Mouse (Mus musculus) Patski (cell line): ENCODE data around the gene Tox3. TPM values are rescaled to one million over a fixed set of nuclear protein-coding genes. Genes with fewer than 3 reads are reported as not detected.

Experiments used
- ATAC-seq: fragments of 100-300 bp; one replicate; pipeline ENCODE4 v1.8.0; 2021
- CTCF ChIA-PET: fragments of 350-600 bp; sonication (Branson Sonifier 250); formaldehyde crosslinking; loops from one replicate; lab custom pipeline; 2022; ENCODE audit warnings: inconsistent platforms; lab: Charles Lee
- POLR2A ChIA-PET: fragments of 350-600 bp; sonication (Branson Sonifier 250); formaldehyde crosslinking; loops from one replicate; lab custom pipeline; 2022; ENCODE audit warnings: antibody characterized with exemption, inconsistent platforms; lab: Charles Lee
- DNase-seq: peaks from one replicate; pipeline ENCODE4 v3.0.0-alpha.2; 2011; ENCODE audit warnings: low read depth, low spot score
- H3K27me3 ChIP-seq: fragments of 371-371 bp; one replicate; pipeline ENCODE4 v1.5.1; 2021
- CTCF ChIP-seq: fragments of 100-300 bp; IDR thresholded peaks from one replicate; pipeline ENCODE4 v1.5.1; 2021
- in situ Hi-C: fragments of 300-500 bp; cut with MboI; formaldehyde crosslinking; loops from 3 replicates; pipeline ENCODE4 v1.11.1; 2018; ENCODE audit warnings: low pct_unique_long_range_greater_than_20kb, mixed read lengths
- polyA plus RNA-seq: library from polyadenylated mRNA; unstranded; gene quantifications from one replicate; pipeline ENCODE4 v1.2.3, GENCODE M21; 2021

Gene Tox3
- polyA plus RNA-seq, 1 experiment from 2014 or later: 1.2 TPM

DNA sequence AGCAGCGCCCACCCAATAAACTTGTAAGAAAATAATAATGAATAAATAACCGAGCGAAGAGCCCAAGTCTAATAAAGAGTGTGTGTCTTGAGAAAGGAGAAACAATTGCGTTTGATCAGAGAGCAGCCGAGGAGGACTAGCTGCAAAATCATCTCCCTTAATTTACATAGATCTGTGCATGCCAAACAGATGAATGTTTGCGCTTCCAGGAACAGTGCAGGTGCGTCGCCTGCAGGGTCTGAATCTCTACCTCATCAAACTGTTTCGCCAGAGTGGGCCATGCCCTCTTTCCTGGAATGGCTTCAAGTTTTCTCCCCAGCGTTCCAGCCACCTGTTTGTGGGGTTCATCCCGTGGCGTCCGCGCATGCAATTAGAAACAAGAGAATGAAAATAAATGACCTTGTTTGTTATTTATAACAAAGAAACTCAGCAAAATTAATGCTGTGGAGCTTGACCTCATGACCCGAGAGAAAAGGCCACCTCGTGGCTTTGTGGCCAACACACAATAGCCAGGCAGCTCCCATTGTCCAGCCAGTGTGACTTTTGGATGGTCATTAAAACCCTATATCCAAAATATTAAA lies 5.9 kb upstream of the Tox3 start:
- no peak for ATAC-seq
- in situ Hi-C loops: no loop called here
- peaks cover 9% of the 10 kb centered on the region for H3K27me3 ChIP-seq
- no peak for TF ChIP-seq CTCF
- ChIA-PET POLR2A (no interaction called here), CTCF (no interaction called here)
- no peak for DNase-seq

DNA sequence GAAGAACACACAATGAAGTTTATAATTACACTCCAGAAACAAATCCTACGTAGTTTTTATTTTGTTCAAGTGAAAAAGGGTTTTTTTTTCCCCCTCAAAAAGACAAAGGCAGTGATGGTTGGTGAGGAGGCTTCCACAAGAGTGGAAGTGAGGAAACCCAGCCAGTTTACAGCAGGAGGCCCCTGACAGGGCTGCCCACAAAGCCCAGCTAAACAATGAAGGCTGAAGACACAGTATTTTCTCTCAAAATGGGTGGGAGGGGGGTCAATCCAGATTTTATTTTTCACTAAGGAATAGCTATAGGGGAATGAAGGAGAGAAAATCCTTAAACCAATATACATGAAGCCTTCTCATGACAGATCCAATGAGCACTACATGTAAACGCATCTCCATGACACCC lies 5.4 kb upstream of the Tox3 start:
- CTCF ChIA-PET: no interaction called here

DNA sequence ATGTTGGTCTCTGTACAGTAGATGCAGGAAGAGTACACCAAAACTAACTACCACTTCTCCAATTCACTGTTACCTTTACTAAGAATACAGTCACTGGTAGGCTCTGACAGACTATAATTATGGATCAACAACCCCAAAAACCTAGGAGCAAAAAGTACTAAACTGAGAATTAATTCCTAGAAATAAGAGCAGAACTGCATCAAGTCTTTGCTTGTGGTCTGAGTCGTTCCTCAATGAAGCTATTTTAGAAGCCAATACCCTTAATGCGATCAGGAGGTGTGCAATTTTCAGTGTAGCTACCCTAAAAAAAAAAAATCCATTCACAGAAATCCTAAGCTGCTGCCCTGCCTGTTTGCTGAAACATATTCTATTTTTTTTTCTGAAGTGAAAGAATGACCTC lies 4.8 kb upstream of the Tox3 start:
- in situ Hi-C loops: no loop called here
- CTCF ChIA-PET: no interaction called here
- no peak for TF ChIP-seq CTCF
- POLR2A ChIA-PET: no interaction called here
- H3K27me3 ChIP-seq: peaks cover 13% of the 10 kb centered on the region
- ATAC-seq (no peak), DNase-seq (no peak)

More for the DNA sequence above, 5.4 kb upstream of the Tox3 start:
- DNase-seq (no peak), ATAC-seq (no peak)
- TF ChIP-seq CTCF: no peak
- POLR2A ChIA-PET: no interaction called here
- in situ Hi-C loops: no loop called here
- H3K27me3 ChIP-seq: peaks cover 13% of the 10 kb centered on the region

DNA sequence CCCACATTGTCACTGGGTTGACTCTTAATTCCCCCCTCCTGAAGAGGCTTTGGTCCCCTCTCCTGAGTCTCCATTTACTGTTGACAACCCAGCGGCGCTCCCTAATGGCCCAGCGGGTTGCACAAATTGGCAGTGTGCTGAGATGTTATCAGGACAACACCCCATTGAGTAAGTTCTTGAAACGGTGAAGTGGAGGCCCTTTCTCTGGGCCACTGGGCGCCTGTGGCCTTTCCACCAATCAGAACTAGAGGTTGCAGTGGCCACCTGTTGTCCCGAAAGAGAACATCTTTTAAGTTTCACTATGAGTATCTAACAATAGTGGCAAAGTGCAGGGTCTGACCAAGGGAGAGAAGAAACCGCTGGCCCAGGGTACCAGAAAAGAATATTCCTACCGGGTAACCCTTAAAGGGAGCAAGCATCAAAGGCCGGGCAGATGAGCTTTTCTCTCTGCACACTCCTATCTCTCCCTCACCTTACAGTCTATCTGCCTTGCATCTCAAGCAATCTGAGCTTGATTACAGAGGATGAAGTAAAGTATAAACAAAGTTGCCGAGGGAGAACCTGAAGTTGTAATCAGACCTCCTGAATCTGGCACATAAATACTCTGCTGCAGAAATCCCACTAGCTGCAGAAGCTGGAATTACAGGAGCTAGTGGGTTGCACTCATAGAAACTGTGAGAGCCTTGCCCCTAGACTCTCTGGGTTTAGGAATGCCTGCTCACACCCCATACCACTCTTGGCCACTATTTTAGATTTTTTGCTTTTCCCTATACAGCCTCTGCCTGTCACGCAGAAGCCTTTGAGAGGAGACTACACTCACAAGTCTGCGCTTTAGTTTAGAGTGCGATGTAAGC lies 1.8 kb upstream of the Tox3 start:
- ChIA-PET CTCF (interaction anchor here (0.9 kb wide), 1 partner anchor 12 kb away, joined by 3 read pairs; no protein-coding TSS in a partner anchor), POLR2A (no interaction called here)
- ATAC-seq (no peak), DNase-seq (no peak)
- peaks cover 27% of the 10 kb centered on the region for H3K27me3 ChIP-seq
- TF ChIP-seq CTCF: peak; percentile 32
- in situ Hi-C loops: no loop called here

DNA sequence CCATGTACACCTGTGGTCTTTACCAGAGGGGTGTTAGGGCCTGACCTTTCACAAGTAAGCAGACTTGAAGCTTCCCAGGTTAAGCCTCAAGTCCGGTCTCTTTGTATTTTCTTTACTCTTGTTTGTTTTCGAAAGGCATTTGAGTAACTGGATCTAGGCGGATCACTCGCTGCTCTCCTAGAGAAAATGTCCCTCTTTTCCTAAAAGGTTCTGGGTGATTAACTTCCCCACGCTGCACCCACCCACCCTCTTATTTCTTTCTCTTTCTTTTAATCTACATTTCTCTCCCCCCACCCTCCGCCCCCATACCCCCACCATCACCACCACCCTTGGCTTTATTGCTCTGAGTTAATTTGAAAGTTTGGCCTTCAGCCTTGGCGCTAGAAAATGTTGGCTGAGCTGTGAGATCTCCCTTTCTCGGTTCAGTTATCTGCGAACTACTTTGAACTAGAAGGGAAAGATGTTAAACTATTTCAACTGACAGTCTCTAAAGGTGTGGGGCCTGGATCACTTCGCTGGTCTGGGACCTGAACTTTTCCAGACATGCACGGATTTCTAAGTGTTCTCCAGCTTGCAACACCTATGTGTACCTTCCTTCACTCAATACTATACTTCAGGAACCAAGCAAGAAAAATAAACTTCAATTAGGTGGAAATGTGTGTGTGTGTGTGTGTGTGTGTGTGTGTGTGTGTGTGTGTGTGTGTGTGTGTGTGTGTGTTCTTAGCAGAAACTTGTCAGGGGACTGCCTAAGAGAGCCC lies 962 bp upstream of the Tox3 start:
- no peak for ATAC-seq
- ChIA-PET CTCF (no interaction called here), POLR2A (no interaction called here)
- no peak for DNase-seq
- peaks cover 29% of the 10 kb centered on the region for H3K27me3 ChIP-seq
- in situ Hi-C loops: no loop called here
- no peak for TF ChIP-seq CTCF

DNA sequence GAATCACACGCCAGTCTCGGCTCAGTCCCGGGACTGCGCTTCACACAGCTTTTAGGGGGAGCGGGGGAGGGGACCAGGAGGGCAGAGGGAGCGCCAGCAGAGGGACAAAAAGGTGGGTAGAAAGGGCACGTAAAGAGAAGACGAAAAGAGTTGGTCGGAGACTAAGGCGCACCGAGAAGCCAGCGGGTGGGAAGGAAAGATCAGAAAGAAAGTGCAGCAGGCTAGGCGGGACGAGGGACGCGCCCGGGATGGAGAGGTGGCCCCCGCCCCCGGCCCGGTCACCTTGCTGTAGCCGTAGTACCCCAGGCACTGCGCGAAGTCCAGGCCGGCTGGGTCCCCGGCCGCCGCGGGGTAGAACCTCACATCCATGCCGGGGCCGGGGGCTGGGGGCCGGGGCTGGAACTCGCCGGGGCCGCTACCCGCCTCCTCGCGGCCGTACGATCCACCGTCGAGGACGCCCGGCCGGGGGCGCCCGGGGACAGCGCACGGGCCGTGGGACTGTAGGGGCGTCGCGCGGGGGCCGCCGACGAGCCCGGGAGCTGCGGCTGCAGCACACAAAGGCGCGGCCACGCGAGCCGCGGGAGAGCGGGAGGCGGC lies 464 bp downstream of the Tox3 start:
- ChIA-PET CTCF (interaction anchor here (1.0 kb wide), 1 partner anchor 309 kb away, joined by 3 read pairs; no protein-coding TSS in a partner anchor), POLR2A (no interaction called here)
- peaks cover 32% of the 10 kb centered on the region for H3K27me3 ChIP-seq
- ATAC-seq (peak; percentile 55), DNase-seq (no peak)
- in situ Hi-C loops: no loop called here
- no peak for TF ChIP-seq CTCF

DNA sequence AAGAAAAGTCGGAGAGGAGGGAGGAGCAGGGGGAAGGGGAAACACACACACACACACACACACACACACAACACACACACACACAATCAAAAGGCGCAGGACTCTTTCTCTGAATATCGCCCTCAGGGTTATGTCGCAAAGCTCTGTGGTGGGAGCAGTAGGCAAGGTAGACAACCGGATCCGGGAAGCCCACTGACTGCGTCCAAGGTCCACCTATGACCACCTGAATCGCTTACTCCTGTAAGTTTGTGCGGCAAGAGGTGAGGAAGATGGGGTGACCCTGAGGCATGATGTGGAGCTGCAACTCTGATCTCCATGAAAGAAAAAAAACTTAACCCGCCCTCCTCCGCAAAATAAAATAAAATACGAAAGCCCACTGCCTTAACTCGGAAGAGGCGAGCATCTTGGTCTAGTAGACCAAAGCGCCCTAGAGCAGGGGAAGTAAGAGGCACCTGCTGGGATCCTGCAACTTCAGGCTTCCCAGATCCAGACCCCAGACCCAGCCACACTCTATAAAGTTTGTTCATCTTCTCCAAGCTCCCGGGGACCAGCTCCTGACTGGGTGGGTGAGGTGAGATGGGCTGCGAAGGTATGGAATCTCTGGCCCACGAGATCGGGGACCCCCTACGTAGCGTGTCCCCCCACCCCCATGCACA lies 1.1 kb downstream of the Tox3 start:
- H3K27me3 ChIP-seq: peaks cover 27% of the 10 kb centered on the region
- ATAC-seq: no peak
- CTCF ChIA-PET: no interaction called here
- no peak for TF ChIP-seq CTCF
- in situ Hi-C loops: no loop called here
- DNase-seq: no peak
- POLR2A ChIA-PET: no interaction called here

DNA sequence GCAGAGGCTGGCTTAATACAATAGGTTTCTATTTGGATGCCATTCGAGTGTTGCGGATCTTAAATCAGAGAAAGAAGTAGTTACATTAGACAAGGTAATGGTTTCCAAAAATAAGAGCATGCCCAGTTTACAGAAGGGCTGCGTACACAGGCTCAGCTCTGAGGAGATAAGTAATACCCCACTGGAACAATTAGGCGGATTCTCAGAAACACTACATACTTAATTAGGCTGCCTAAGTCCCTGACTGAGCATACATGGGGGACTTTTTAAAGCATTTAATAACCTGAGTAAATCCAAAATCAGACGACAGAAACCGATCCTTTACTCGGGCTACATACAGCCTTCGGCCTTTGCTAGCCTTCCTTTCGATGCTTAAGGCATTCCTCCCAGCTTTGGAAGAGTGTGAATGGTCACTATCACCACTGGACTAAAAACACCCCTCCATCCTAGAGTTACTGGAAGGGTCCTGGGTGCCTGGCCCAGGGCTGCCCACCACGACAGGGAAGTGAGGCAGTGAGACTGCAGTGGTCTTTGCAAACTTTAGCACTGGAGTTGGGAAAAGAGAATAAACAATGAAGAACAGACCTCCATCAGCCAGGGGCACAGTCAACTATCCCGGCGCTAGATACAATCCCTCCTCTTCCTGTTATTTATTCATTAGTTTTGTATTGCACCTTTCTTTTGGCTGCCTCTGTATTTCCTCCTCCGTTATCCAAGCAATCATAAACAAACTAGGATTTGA lies 1.8 kb downstream of the Tox3 start:
- no peak for TF ChIP-seq CTCF
- DNase-seq (no peak), ATAC-seq (no peak)
- ChIA-PET POLR2A (no interaction called here), CTCF (no interaction called here)
- peaks cover 27% of the 10 kb centered on the region for H3K27me3 ChIP-seq
- in situ Hi-C loops: no loop called here

DNA sequence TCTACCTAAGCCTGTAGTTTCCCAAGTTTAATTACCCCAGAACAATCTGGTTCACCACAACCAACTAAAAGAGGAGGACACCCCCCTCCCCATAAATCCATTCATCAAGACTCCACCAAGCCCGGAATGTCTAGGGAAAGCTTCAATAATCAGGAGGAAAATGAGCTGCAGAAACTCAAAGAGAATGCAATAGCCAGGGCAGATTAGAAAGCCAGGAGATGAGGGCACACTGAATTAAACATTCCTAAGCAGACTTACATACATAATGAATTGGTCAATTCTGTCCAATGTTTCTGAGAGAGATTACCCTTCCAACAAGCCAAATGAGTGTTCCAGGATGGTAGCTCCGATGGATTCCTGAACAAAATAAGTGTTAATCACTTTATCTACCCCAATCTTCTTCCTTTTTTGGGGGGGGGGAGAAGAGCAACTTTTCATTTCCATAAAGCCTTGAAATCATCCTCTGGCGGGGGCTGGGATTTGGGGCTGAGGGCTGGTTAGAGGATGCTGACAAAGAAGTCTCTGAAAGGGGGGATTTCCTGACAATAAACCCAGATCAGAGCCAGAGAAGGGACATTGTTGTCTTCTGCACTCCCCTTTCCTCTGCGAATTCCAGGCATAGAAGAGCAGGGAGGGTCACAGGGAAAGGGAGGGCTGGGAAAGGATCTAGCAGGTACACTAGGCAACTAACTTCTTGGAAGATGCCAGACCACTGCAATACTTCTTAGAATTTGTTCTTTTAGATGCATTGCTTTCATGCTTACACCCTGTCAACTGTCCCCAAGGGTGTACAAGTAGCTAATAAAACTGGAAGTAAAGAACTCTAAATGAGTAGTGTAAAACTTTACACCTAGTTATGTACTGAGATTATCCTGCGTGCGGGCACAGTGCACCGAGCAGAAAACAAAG lies 17.5 kb downstream of the Tox3 start:
- H3K27me3 ChIP-seq: peaks cover 7% of the 10 kb centered on the region
- in situ Hi-C loops: no loop called here
- DNase-seq (no peak), ATAC-seq (no peak)
- CTCF ChIA-PET: no interaction called here
- TF ChIP-seq CTCF: no peak
- POLR2A ChIA-PET: no interaction called here
